Mouse (Mus musculus) heart, embryonic 15.5 days (tissue): ENCODE results near the gene Prss43. TPM values are rescaled to one million over a fixed set of nuclear protein-coding genes. Genes with fewer than 3 reads are reported as not detected.
A peak's percentile ranks its signal among the peaks of the same experiment; 100 is the strongest.
"Not testable (repeated sequence)": the region's sequence is repeated elsewhere in the genome, so short reads cannot be mapped to it uniquely, and the experiment has no call there.

Experiments
- ATAC-seq: fragments of 200-750 bp; cut with Nextera tagmentation; replicated peaks from 2 replicates; pipeline ENCODE4 v1.8.0; 2017; ENCODE audit warnings: low read depth, moderate TSS enrichment; ENCODE audit not compliant: insufficient number of reproducible peaks, insufficient read depth, low FRiP score
- H3K27ac ChIP-seq: fragments of 300-500 bp; sonication (generic); 2 replicates; pipeline ENCODE4 v1.5.1; 2015; ENCODE audit warnings: mild to moderate bottlenecking, inconsistent platforms
- H3K27me3 ChIP-seq: fragments of 300-500 bp; sonication (generic); 2 replicates; pipeline ENCODE4 v1.6.1; 2015; ENCODE audit warnings: inconsistent platforms
- H3K36me3 ChIP-seq: fragments of 300-500 bp; sonication (generic); 2 replicates; pipeline ENCODE4 v1.6.1; 2015; ENCODE audit warnings: mild to moderate bottlenecking, inconsistent platforms
- H3K4me1 ChIP-seq: fragments of 300-500 bp; sonication (generic); replicated peaks from 2 replicates; pipeline ENCODE4 v1.6.1; 2015; ENCODE audit warnings: inconsistent platforms
- H3K4me2 ChIP-seq: fragments of 300-500 bp; sonication (generic); 2 replicates; pipeline ENCODE4 v1.6.1; 2015; ENCODE audit warnings: inconsistent platforms, mild to moderate bottlenecking, moderate library complexity
- H3K4me3 ChIP-seq: fragments of 300-500 bp; sonication (generic); 2 replicates; pipeline ENCODE4 v1.5.1; 2015; ENCODE audit warnings: mild to moderate bottlenecking, inconsistent platforms
- H3K9ac ChIP-seq: fragments of 300-500 bp; sonication (generic); 2 replicates; pipeline ENCODE4 v1.6.1; 2015; ENCODE audit warnings: mild to moderate bottlenecking, inconsistent platforms
- H3K9me3 ChIP-seq: fragments of 300-500 bp; sonication (generic); replicated peaks from 2 replicates; pipeline ENCODE4 v1.6.1; 2016; ENCODE audit warnings: inconsistent platforms
- WGBS: fragments of 180-500 bp; shearing (Covaris S2); methylation state at CpG from one replicate; pipeline ENCODE4 v1.1.7; 2015; ENCODE audit warnings: mixed read lengths; 5-methylcytosine and 5-hydroxymethylcytosine counted together
- polyA plus RNA-seq: library from polyadenylated mRNA; unstranded; fragments of >200 nt; fragmentation: Nextera tagmentation; extraction: Ambion mirVana; gene quantifications from 2 replicates; pipeline ENCODE4 v1.2.1, GENCODE M21; 2015

The Prss43 gene
- polyA plus RNA-seq, 1 experiment from 2014 or later = not detected

- Histone ChIP-seq H3K4me1 (no peaks in the 10 kb centered on the region), H3K36me3 (no peaks in the 10 kb centered on the region), H3K9me3 (no peaks in the 10 kb centered on the region), H3K4me2 (no peak overlapping the region), H3K9ac (no peak overlapping the region), H3K4me3 (no peak overlapping the region), H3K27ac (no peak overlapping the region), H3K27me3 (no peaks in the 10 kb centered on the region)
- WGBS = 59% methylated on average over 4 of the region's 4 CpGs
- no peak for ATAC-seq
Observed at GRCm38 (mm10) chr9:110803294-110803693, 23.2 kb upstream of the Prss43 start.

- no peaks in the 10 kb centered on the region for H3K9me3 ChIP-seq
- H3K4me3 ChIP-seq = no peak overlapping the region
- H3K27me3 ChIP-seq = peaks cover 5% of the 10 kb centered on the region; the same call in 1 of the 2 replicates
- H3K27ac ChIP-seq = no peak overlapping the region
- 85% methylated on average over 4 of the region's 4 CpGs for WGBS
- no peak overlapping the region for H3K4me2 ChIP-seq
- H3K9ac ChIP-seq = no peak overlapping the region
- no peaks in the 10 kb centered on the region for H3K36me3 ChIP-seq
- ATAC-seq = no peak
- H3K4me1 ChIP-seq = no peaks in the 10 kb centered on the region
Observed at GRCm38 (mm10) chr9:110810051-110810450, 16.4 kb upstream of the Prss43 start.

GRCm38 (mm10) chr9:110813789-110814188 lies 12.7 kb upstream of the Prss43 start, which contains the start of gene Prss44:
Gene Prss44, plus strand, starts transcription at chr9:110813994.
- ATAC-seq = no peak
- no peak within 1 kb of the TSS for H3K27ac ChIP-seq
- WGBS = 57% methylated on average over 18 of the region's 18 CpGs

GRCm38 (mm10) chr9:110820546-110820945 lies 5.9 kb upstream of the Prss43 start:
- H3K4me3 ChIP-seq, H3K9me3 ChIP-seq, H3K4me2 ChIP-seq, ATAC-seq, H3K27me3 ChIP-seq, H3K4me1 ChIP-seq, H3K36me3 ChIP-seq, H3K27ac ChIP-seq, H3K9ac ChIP-seq: not testable (repeated sequence)

More at GRCm38 (mm10) chr9:110813789-110814188, 12.7 kb upstream of the Prss43 start, which contains the start of gene Prss44:
- no peak within 1 kb of the TSS for H3K9ac ChIP-seq
- no peak within 1 kb of the TSS for H3K4me2 ChIP-seq
- H3K9me3 ChIP-seq = no peaks in the 10 kb centered on the region
- H3K4me3 ChIP-seq = no peak within 1 kb of the TSS
- peaks cover 5% of the 10 kb centered on the region; the same call in 1 of the 2 replicates for H3K27me3 ChIP-seq
- no peaks in the 10 kb centered on the region for H3K4me1 ChIP-seq
- no peaks in the 10 kb centered on the region for H3K36me3 ChIP-seq

- WGBS = 74% methylated on average over 7 of the region's 7 CpGs
Observed at GRCm38 (mm10) chr9:110821436-110821835, 5.1 kb upstream of the Prss43 start.

GRCm38 (mm10) chr9:110825426-110825825 lies 1.1 kb upstream of the Prss43 start:
- WGBS = 68% methylated on average over 4 of the region's 4 CpGs
- Histone ChIP-seq H3K27ac (no peak overlapping the region), H3K4me2 (no peak overlapping the region), H3K4me1 (no peaks in the 10 kb centered on the region), H3K27me3 (peaks cover 11% of the 10 kb centered on the region), H3K9me3 (no peaks in the 10 kb centered on the region), H3K36me3 (no peaks in the 10 kb centered on the region), H3K9ac (no peak overlapping the region), H3K4me3 (no peak overlapping the region)
- no peak for ATAC-seq

More at GRCm38 (mm10) chr9:110821436-110821835, 5.1 kb upstream of the Prss43 start:
- H3K4me1 ChIP-seq = no peaks in the 10 kb centered on the region
- H3K36me3 ChIP-seq = no peaks in the 10 kb centered on the region
- no peak overlapping the region for H3K4me3 ChIP-seq
- no peak for ATAC-seq
- no peaks in the 10 kb centered on the region for H3K9me3 ChIP-seq
- no peak overlapping the region for H3K9ac ChIP-seq
- no peak overlapping the region for H3K27ac ChIP-seq
- H3K27me3 ChIP-seq = no peaks in the 10 kb centered on the region
- H3K4me2 ChIP-seq = no peak overlapping the region

- Histone ChIP-seq H3K4me3 (no peak overlapping the region), H3K27me3 (peaks cover 11% of the 10 kb centered on the region), H3K27ac (no peak overlapping the region), H3K9me3 (no peaks in the 10 kb centered on the region), H3K9ac (no peak overlapping the region), H3K4me1 (no peaks in the 10 kb centered on the region), H3K36me3 (no peaks in the 10 kb centered on the region), H3K4me2 (no peak overlapping the region)
- no peak for ATAC-seq
- WGBS = 69% methylated on average over 7 of the region's 7 CpGs
Observed at GRCm38 (mm10) chr9:110825832-110826231, 658 bp upstream of the Prss43 start.

- Histone ChIP-seq H3K4me3 (no peak overlapping the region), H3K4me1 (no peaks in the 10 kb centered on the region), H3K27ac (no peak overlapping the region), H3K36me3 (no peaks in the 10 kb centered on the region), H3K9me3 (no peaks in the 10 kb centered on the region), H3K27me3 (peaks cover 4% of the 10 kb centered on the region; the same call in 1 of the 2 replicates), H3K9ac (no peak overlapping the region), H3K4me2 (no peak overlapping the region)
- ATAC-seq = no peak
- 66% methylated on average over 5 of the region's 5 CpGs for whole genome bisulfite sequencing
Observed at GRCm38 (mm10) chr9:110833021-110833420, 6.5 kb downstream of the Prss43 start.

- Histone ChIP-seq H3K4me1 (no peaks in the 10 kb centered on the region), H3K4me3 (no peak within 1 kb of the TSS), H3K27ac (no peak within 1 kb of the TSS), H3K4me2 (peak within 1 kb of the TSS; percentile 21), H3K9me3 (no peaks in the 10 kb centered on the region), H3K9ac (no peak within 1 kb of the TSS), H3K27me3 (no peaks in the 10 kb centered on the region), H3K36me3 (no peaks in the 10 kb centered on the region)
- ATAC-seq = no peak
- 66% methylated on average over 19 of the region's 19 CpGs for WGBS
Observed at GRCm38 (mm10) chr9:110834411-110834810, 7.9 kb downstream of the Prss43 start, which contains the start of gene Prss45. Gene Prss45, plus strand, starts transcription at chr9:110834588.

GRCm38 (mm10) chr9:110834961-110835360 lies 8.5 kb downstream of the Prss43 start:
- WGBS = 24% methylated on average over 10 of the region's 10 CpGs
- Histone ChIP-seq H3K4me2 (peak overlapping the region; percentile 21; the same call in 1 of the 2 replicates), H3K27me3 (no peaks in the 10 kb centered on the region), H3K9ac (no peak overlapping the region), H3K4me1 (no peaks in the 10 kb centered on the region), H3K27ac (no peak overlapping the region), H3K4me3 (no peak overlapping the region), H3K9me3 (no peaks in the 10 kb centered on the region), H3K36me3 (no peaks in the 10 kb centered on the region)
- ATAC-seq = no peak

- no peak overlapping the region for H3K27ac ChIP-seq
- no peak overlapping the region for H3K4me3 ChIP-seq
- H3K27me3 ChIP-seq = no peaks in the 10 kb centered on the region
- H3K4me1 ChIP-seq = no peaks in the 10 kb centered on the region
- no peak for ATAC-seq
- 61% methylated on average over 2 of the region's 2 CpGs for WGBS
- H3K9me3 ChIP-seq = no peaks in the 10 kb centered on the region
- no peak overlapping the region for H3K4me2 ChIP-seq
- no peaks in the 10 kb centered on the region for H3K36me3 ChIP-seq
- no peak overlapping the region for H3K9ac ChIP-seq
Observed at GRCm38 (mm10) chr9:110836112-110836511, 9.6 kb downstream of the Prss43 start.

GRCm38 (mm10) chr9:110840905-110841304 lies 14.4 kb downstream of the Prss43 start:
- Histone ChIP-seq H3K4me2 (no peak overlapping the region), H3K9ac (no peak overlapping the region), H3K4me1 (no peaks in the 10 kb centered on the region), H3K27ac (no peak overlapping the region), H3K9me3 (no peaks in the 10 kb centered on the region), H3K27me3 (no peaks in the 10 kb centered on the region), H3K4me3 (no peak overlapping the region), H3K36me3 (no peaks in the 10 kb centered on the region)
- no peak for ATAC-seq
- WGBS = 80% methylated on average over 6 of the region's 6 CpGs
